Mouse (Mus musculus) brown adipose tissue, adult 24 weeks (tissue): ENCODE measurements around the gene Pafah2. TPM values are rescaled to one million over a fixed set of nuclear protein-coding genes. Genes with fewer than 3 reads are reported as not detected.

Experiments used
- H3K27ac ChIP-seq: fragments of 200-500 bp; replicated peaks from 2 replicates; pipeline ENCODE4 v1.5.1; 2012; ENCODE audit warnings: low read depth, mild to moderate bottlenecking, low read length
- H3K4me1 ChIP-seq: fragments of 200-500 bp; 2 replicates; pipeline ENCODE4 v1.6.1; 2012; ENCODE audit warnings: low read length, mixed read lengths; ENCODE audit not compliant: control insufficient read depth, insufficient read depth, insufficient read length
- H3K4me3 ChIP-seq: fragments of 200-500 bp; 2 replicates; pipeline ENCODE4 v1.5.1; 2012; ENCODE audit warnings: low read depth, mild to moderate bottlenecking, low read length, moderate library complexity; ENCODE audit not compliant: insufficient read depth
- polyA plus RNA-seq: library from polyadenylated mRNA; stranded (reverse); fragments of >200 nt; gene quantifications from 2 replicates; pipeline ENCODE4 v1.2.4, GENCODE M21; 2012; ENCODE audit not compliant: missing spikeins, insufficient read depth, insufficient read length

Gene Pafah2
- polyA plus RNA-seq, 1 experiment, result 17.4 TPM

- Histone ChIP-seq H3K4me1 (no peaks in the 10 kb centered on the region), H3K27ac (no peak overlapping the region), H3K4me3 (no peak overlapping the region)
These were observed 77.6 kb downstream of the Pafah2 start for GRCm38 (mm10) chr4:134473764-134474163.

- no peaks in the 10 kb centered on the region for H3K4me1 ChIP-seq
- no peak overlapping the region for H3K27ac ChIP-seq
- no peak overlapping the region for H3K4me3 ChIP-seq
These were observed 78.1 kb downstream of the Pafah2 start for GRCm38 (mm10) chr4:134474240-134474639.

GRCm38 (mm10) chr4:134476899-134477298, 80.8 kb downstream of the Pafah2 start:
- no peak overlapping the region for H3K4me3 ChIP-seq
- H3K27ac ChIP-seq, result no peak overlapping the region
- no peaks in the 10 kb centered on the region for H3K4me1 ChIP-seq

Other genes starting within 250 kb of the Pafah2 start
- 4.9 and 10.0 TPM in 2 replicates for gene Cep85, start 209.2 kb upstream of the Pafah2 start, polyA plus RNA-seq
- gene Gm7534, start 193.3 kb upstream of the Pafah2 start, polyA plus RNA-seq, result not detected in 2 replicates
- not detected in 2 replicates for gene Catsper4, start 168.9 kb upstream of the Pafah2 start, polyA plus RNA-seq
- gene Cnksr1, start 157.9 kb upstream of the Pafah2 start, polyA plus RNA-seq, result 0.63 TPM in 1 of 2 replicates, not detected in the other
- not detected in 2 replicates for gene E130218I03Rik, start 152.7 kb upstream of the Pafah2 start, polyA plus RNA-seq
- 2.8 and 3.1 TPM in 2 replicates for gene Zfp593, start 150.7 kb upstream of the Pafah2 start, polyA plus RNA-seq
- gene Gm30191, start 149.4 kb upstream of the Pafah2 start, polyA plus RNA-seq, result not detected in 2 replicates
- 2.5 and 2.8 TPM in 2 replicates for gene Grrp1, start 142.2 kb upstream of the Pafah2 start, polyA plus RNA-seq
- 5.0 and 7.8 TPM in 2 replicates for gene Pdik1l, start 108.4 kb upstream of the Pafah2 start, polyA plus RNA-seq
- 1.2 and 2.4 TPM in 2 replicates for gene Trim63, start 81.2 kb upstream of the Pafah2 start, polyA plus RNA-seq
- gene Slc30a2, start 53.1 kb upstream of the Pafah2 start, polyA plus RNA-seq, result not detected in 2 replicates
- gene Extl1, start 12.5 kb upstream of the Pafah2 start, polyA plus RNA-seq, result 0.52 and 1.0 TPM in 2 replicates
- 3.3 and 8.3 TPM in 2 replicates for gene Stmn1, start 72.0 kb downstream of the Pafah2 start, polyA plus RNA-seq
- gene Paqr7, start 100.4 kb downstream of the Pafah2 start, polyA plus RNA-seq, result 5.9 and 7.6 TPM in 2 replicates
- not detected in 2 replicates for gene Aunip, start 114.7 kb downstream of the Pafah2 start, polyA plus RNA-seq
- gene Mtfr1l, start 139.1 kb downstream of the Pafah2 start, polyA plus RNA-seq, result 89.6 and 106 TPM in 2 replicates
- gene Selenon, start 155.8 kb downstream of the Pafah2 start, polyA plus RNA-seq, result 3.6 and 4.5 TPM in 2 replicates